Mouse (Mus musculus) MEL-GATA-1-ER (cell line): ENCODE measurements at regions not wholly inside any gene's neighbourhood (a gene's known extent, or its start where the extent isn't known, plus 50 kb on each side); places are given as distances from the start of the nearest gene placed in this dataset.
A peak's percentile ranks its signal among the peaks of the same experiment; 100 is the strongest.

Experiments used
- DNase-seq: peaks from one replicate; pipeline ENCODE4 v3.0.0-alpha.2; 2012; ENCODE audit warnings: low read depth; ENCODE audit errors: extremely low read depth

- DNase-seq = no peak
Measured at GRCm38 (mm10) chr8:54451323-54452021, 77.9 kb upstream of the Asb5 start.

- peak; percentile 39 for DNase-seq
Measured at GRCm38 (mm10) chr8:54464977-54465376, 64.4 kb upstream of the Asb5 start.

- peak; percentile 63 for DNase-seq
Measured at GRCm38 (mm10) chr8:54465458-54466102, 63.8 kb upstream of the Asb5 start.
